Mouse (Mus musculus) hindbrain, embryonic 11.5 days (tissue): ENCODE measurements at regions not wholly inside any gene's neighbourhood (a gene's known extent, or its start where the extent isn't known, plus 50 kb on each side); places are given as distances from the start of the nearest gene placed in this dataset.

Experiments
- ATAC-seq: fragments of 200-750 bp; cut with Nextera tagmentation; 2 replicates; pipeline ENCODE4 v1.8.0; 2017; ENCODE audit warnings: mild to moderate bottlenecking, moderate TSS enrichment, moderate library complexity; ENCODE audit not compliant: low FRiP score
- DNase-seq: peaks from one replicate; pipeline ENCODE4 v3.0.0-alpha.2; 2015; ENCODE audit warnings: low spot score
- H3K27ac ChIP-seq: fragments of 300-500 bp; sonication (generic); 2 replicates; pipeline ENCODE4 v1.5.1; 2014; ENCODE audit warnings: mild to moderate bottlenecking, low read depth, low read length
- H3K27me3 ChIP-seq: fragments of 300-500 bp; sonication (generic); 2 replicates; pipeline ENCODE4 v1.6.1; 2014; ENCODE audit warnings: mild to moderate bottlenecking, low read length, moderate library complexity, mixed read lengths; ENCODE audit not compliant: control insufficient read depth, insufficient read depth
- H3K36me3 ChIP-seq: fragments of 300-500 bp; sonication (generic); 2 replicates; pipeline ENCODE4 v1.6.1; 2014; ENCODE audit warnings: mild to moderate bottlenecking, low read length, moderate library complexity, mixed read lengths; ENCODE audit not compliant: control insufficient read depth, insufficient read depth
- H3K4me1 ChIP-seq: fragments of 300-500 bp; sonication (generic); replicated peaks from 2 replicates; pipeline ENCODE4 v1.6.1; 2014; ENCODE audit warnings: low read length, mixed read lengths; ENCODE audit not compliant: control insufficient read depth, insufficient read depth
- H3K4me2 ChIP-seq: fragments of 300-500 bp; sonication (generic); replicated peaks from 2 replicates; pipeline ENCODE4 v1.6.1; 2014; ENCODE audit warnings: mild to moderate bottlenecking, low read depth, low read length
- H3K4me3 ChIP-seq: fragments of 300-500 bp; sonication (generic); 2 replicates; pipeline ENCODE4 v1.5.1; 2014; ENCODE audit warnings: low read depth, low read length
- H3K9ac ChIP-seq: fragments of 300-500 bp; sonication (generic); 2 replicates; pipeline ENCODE4 v1.6.1; 2014; ENCODE audit warnings: low read depth, low read length
- H3K9me3 ChIP-seq: fragments of 300-500 bp; sonication (generic); 2 replicates; pipeline ENCODE4 v1.6.1; 2016; ENCODE audit warnings: low read length; ENCODE audit not compliant: control insufficient read depth
- WGBS: fragments of 180-500 bp; shearing (Covaris S2); extraction: QIAGEN DNeasy Blood & Tissue Kit; methylation state at CpG from one replicate; pipeline ENCODE4 v1.1.7; 2014; 5-methylcytosine and 5-hydroxymethylcytosine counted together

GRCm38 (mm10) chr6:51036074-51036473 lies 381.8 kb upstream of the Npvf start:
- Histone ChIP-seq H3K36me3 (no peaks in the 10 kb centered on the region), H3K9me3 (no peaks in the 10 kb centered on the region), H3K4me3 (no peak overlapping the region), H3K4me2 (no peak overlapping the region), H3K9ac (no peak overlapping the region), H3K27ac (peak overlapping the region; percentile 42; the same call in 1 of the 2 replicates), H3K4me1 (no peaks in the 10 kb centered on the region), H3K27me3 (no peaks in the 10 kb centered on the region)
- ATAC-seq (no peak), DNase-seq (no peak)
- WGBS = 75% methylated on average over 4 of the region's 4 CpGs

- H3K36me3 ChIP-seq = no peaks in the 10 kb centered on the region
- H3K27ac ChIP-seq = no peak overlapping the region
- no peak for DNase-seq
- no peaks in the 10 kb centered on the region for H3K27me3 ChIP-seq
- H3K4me3 ChIP-seq = no peak overlapping the region
- H3K9me3 ChIP-seq = no peaks in the 10 kb centered on the region
- H3K9ac ChIP-seq = no peak overlapping the region
- 29% methylated on average over 1 of the region's 1 CpGs for WGBS
- ATAC-seq = no peak
- H3K4me1 ChIP-seq = no peaks in the 10 kb centered on the region
- no peak overlapping the region for H3K4me2 ChIP-seq
Observed at GRCm38 (mm10) chr6:51036553-51036952, 382.3 kb upstream of the Npvf start.

- H3K4me1 ChIP-seq = no peaks in the 10 kb centered on the region
- no peaks in the 10 kb centered on the region for H3K36me3 ChIP-seq
- ATAC-seq (no peak), DNase-seq (no peak)
- no peak overlapping the region for H3K4me2 ChIP-seq
- no peak overlapping the region for H3K4me3 ChIP-seq
- no peak overlapping the region for H3K9ac ChIP-seq
- no peaks in the 10 kb centered on the region for H3K9me3 ChIP-seq
- WGBS = 70% methylated on average over 4 of the region's 4 CpGs
- no peak overlapping the region for H3K27ac ChIP-seq
- no peaks in the 10 kb centered on the region for H3K27me3 ChIP-seq
Observed at GRCm38 (mm10) chr6:51036956-51037355, 382.7 kb upstream of the Npvf start.

GRCm38 (mm10) chr6:51039486-51040180 lies 385.4 kb upstream of the Npvf start:
- no peak overlapping the region for H3K27ac ChIP-seq
- H3K36me3 ChIP-seq = no peaks in the 10 kb centered on the region
- H3K9me3 ChIP-seq = no peaks in the 10 kb centered on the region
- DNase-seq = no peak
- ATAC-seq = no peak
- no peak overlapping the region for H3K4me3 ChIP-seq
- H3K27me3 ChIP-seq = no peaks in the 10 kb centered on the region
- H3K4me2 ChIP-seq = no peak overlapping the region
- H3K4me1 ChIP-seq = no peaks in the 10 kb centered on the region
- H3K9ac ChIP-seq = no peak overlapping the region
- 83% methylated on average over 20 of the region's 20 CpGs for WGBS

GRCm38 (mm10) chr6:51043970-51044369 lies 388.5 kb upstream of the Nfe2l3 start:
- H3K4me1 ChIP-seq = no peaks in the 10 kb centered on the region
- no peak overlapping the region for H3K4me3 ChIP-seq
- ATAC-seq (no peak), DNase-seq (no peak)
- WGBS = 70% methylated on average over 7 of the region's 7 CpGs
- H3K4me2 ChIP-seq = no peak overlapping the region
- no peak overlapping the region for H3K9ac ChIP-seq
- H3K27me3 ChIP-seq = no peaks in the 10 kb centered on the region
- H3K36me3 ChIP-seq = no peaks in the 10 kb centered on the region
- no peaks in the 10 kb centered on the region for H3K9me3 ChIP-seq
- H3K27ac ChIP-seq = no peak overlapping the region

- 76% methylated on average over 14 of the region's 14 CpGs for WGBS
- no peak for ATAC-seq
- H3K4me2 ChIP-seq = no peak overlapping the region
- no peaks in the 10 kb centered on the region for H3K36me3 ChIP-seq
- H3K4me1 ChIP-seq = no peaks in the 10 kb centered on the region
- no peak overlapping the region for H3K9ac ChIP-seq
- no peaks in the 10 kb centered on the region for H3K27me3 ChIP-seq
- DNase-seq = no peak
- H3K27ac ChIP-seq = no peak overlapping the region
- H3K9me3 ChIP-seq = no peaks in the 10 kb centered on the region
- no peak overlapping the region for H3K4me3 ChIP-seq
Observed at GRCm38 (mm10) chr6:51044873-51045272, 387.6 kb upstream of the Nfe2l3 start.

- Histone ChIP-seq H3K4me2 (no peak overlapping the region), H3K9me3 (no peaks in the 10 kb centered on the region), H3K4me1 (0 out of 2 replicates have a peak, but pooled peaks cover 3% of the 10 kb centered on the region), H3K36me3 (no peaks in the 10 kb centered on the region), H3K9ac (no peak overlapping the region), H3K27ac (peak overlapping the region; percentile 37; the same call in 1 of the 2 replicates), H3K4me3 (no peak overlapping the region), H3K27me3 (no peaks in the 10 kb centered on the region)
- WGBS = 46% methylated on average over 5 of the region's 5 CpGs
- ATAC-seq (0 out of 2 replicates have a peak, but pooled peaks have one; percentile 7), DNase-seq (no peak)
Observed at GRCm38 (mm10) chr6:51052451-51052921, 380.0 kb upstream of the Nfe2l3 start.

GRCm38 (mm10) chr6:51057229-51057628 lies 375.2 kb upstream of the Nfe2l3 start:
- Histone ChIP-seq H3K4me2 (no peak overlapping the region), H3K9ac (no peak overlapping the region), H3K4me3 (no peak overlapping the region), H3K9me3 (no peaks in the 10 kb centered on the region), H3K4me1 (peaks cover 9% of the 10 kb centered on the region; the same call in 1 of the 2 replicates), H3K27me3 (no peaks in the 10 kb centered on the region), H3K36me3 (no peaks in the 10 kb centered on the region), H3K27ac (peak overlapping the region; percentile 79)
- ATAC-seq = peak; percentile 88
- WGBS = 29% methylated on average over 7 of the region's 7 CpGs
- DNase-seq = peak; percentile 50
